Mouse (Mus musculus) left cerebral cortex, adult 11 months (tissue): ENCODE results near the gene P3h2.
A peak's percentile ranks its signal among the peaks of the same experiment; 100 is the strongest.

Source experiments
- DNase-seq: peaks from one replicate; pipeline ENCODE4 v3.0.0; 2022; ENCODE audit warnings: low spot score

P3h2 gene

GRCm38 (mm10) chr16:26105115-26105974 is at the start of gene P3h2:
Gene P3h2, minus strand, starts transcription at chr16:26105784.
- DNase-seq, result peak; percentile 31

- no peak for DNase-seq
These were observed 46.7 kb upstream of the P3h2 start for GRCm38 (mm10) chr16:26152258-26152657.

- DNase-seq, result no peak
These were observed 45.4 kb upstream of the P3h2 start for GRCm38 (mm10) chr16:26150943-26151342.

- DNase-seq, result no peak
These were observed 41.3 kb upstream of the P3h2 start for GRCm38 (mm10) chr16:26146853-26147252.

- no peak for DNase-seq
These were observed 25.5 kb upstream of the P3h2 start for GRCm38 (mm10) chr16:26131126-26131525.

GRCm38 (mm10) chr16:26106618-26107017 is 1.0 kb upstream of the P3h2 start:
- DNase-seq, result no peak

- DNase-seq, result no peak
These were observed 545 bp upstream of the P3h2 start for GRCm38 (mm10) chr16:26106041-26106617.

GRCm38 (mm10) chr16:26104274-26104673 is 1.3 kb downstream of the P3h2 start:
- DNase-seq, result no peak

GRCm38 (mm10) chr16:26102856-26103255 is 2.7 kb downstream of the P3h2 start:
- no peak for DNase-seq

GRCm38 (mm10) chr16:26100167-26100566 is 5.4 kb downstream of the P3h2 start:
- DNase-seq, result no peak

- DNase-seq, result no peak
These were observed 9.8 kb downstream of the P3h2 start for GRCm38 (mm10) chr16:26095696-26096284.

- DNase-seq, result no peak
These were observed 11.7 kb downstream of the P3h2 start for GRCm38 (mm10) chr16:26093888-26094287.

- no peak for DNase-seq
These were observed 16.6 kb downstream of the P3h2 start for GRCm38 (mm10) chr16:26088976-26089375.

GRCm38 (mm10) chr16:26088240-26088639 is 17.3 kb downstream of the P3h2 start:
- no peak for DNase-seq

GRCm38 (mm10) chr16:26086955-26087354 is 18.6 kb downstream of the P3h2 start:
- DNase-seq, result no peak

- no peak for DNase-seq
These were observed 20.4 kb downstream of the P3h2 start for GRCm38 (mm10) chr16:26085160-26085559.

GRCm38 (mm10) chr16:26082831-26083230 is 22.8 kb downstream of the P3h2 start:
- DNase-seq, result no peak

- DNase-seq, result no peak
These were observed 23.2 kb downstream of the P3h2 start for GRCm38 (mm10) chr16:26082391-26082790.

- DNase-seq, result no peak
These were observed 26.6 kb downstream of the P3h2 start for GRCm38 (mm10) chr16:26078923-26079351.

GRCm38 (mm10) chr16:26078100-26078422 is 27.5 kb downstream of the P3h2 start:
- no peak for DNase-seq

- DNase-seq, result no peak
These were observed 28.1 kb downstream of the P3h2 start for GRCm38 (mm10) chr16:26077246-26078099.

- no peak for DNase-seq
These were observed 30.5 kb downstream of the P3h2 start for GRCm38 (mm10) chr16:26075063-26075462.
